Mouse (Mus musculus): ENCODE results near the gene Tnnt3. TPM values are rescaled to one million over a fixed set of nuclear protein-coding genes. Genes with fewer than 3 reads are reported as not detected.
A peak's percentile ranks its signal among the peaks of the same experiment; 100 is the strongest.

Gene Tnnt3
- polyA plus RNA-seq, 1 experiment from 2014 or later = 1.5 TPM

DNA sequence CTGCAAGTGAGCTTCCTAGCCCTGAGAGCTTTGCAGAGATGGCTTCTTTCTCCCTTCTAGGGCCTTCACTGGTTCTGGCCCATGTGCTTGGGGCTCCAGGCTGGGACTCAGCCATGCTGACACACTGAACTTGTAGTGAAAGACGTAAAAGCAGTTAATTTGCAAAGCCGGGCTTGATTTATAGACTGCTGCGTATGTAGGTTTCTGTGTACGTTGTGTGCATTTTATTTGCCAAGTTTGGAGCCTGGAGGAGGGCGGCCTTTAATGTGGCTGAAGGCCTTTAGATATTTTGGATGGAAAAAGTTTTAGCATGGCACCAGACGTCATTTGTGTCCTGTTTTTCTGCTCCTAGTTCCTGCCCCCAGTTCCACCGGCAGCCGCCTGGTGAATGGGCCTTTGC is 41.2 kb downstream of the Tnnt3 start:
- Histone ChIP-seq H3K4me2 (replicated peaks; ENCODE audit: low read depth, low read length) (no peak overlapping the region), H3K36me3 (ENCODE audit: insufficient read depth, low read length) (no peaks in the 10 kb centered on the region), H3K4me3 (ENCODE audit: low read depth, low read length) (no peak overlapping the region), H3K9ac (replicated peaks; ENCODE audit: low read depth) (no peak overlapping the region), H3K4me1 (ENCODE audit: insufficient read depth, low read depth, low read length) (0 out of 2 replicates have a peak, but pooled peaks cover 4% of the 10 kb centered on the region), H3K27me3 (replicated peaks; ENCODE audit: insufficient read depth, low read length) (no peaks in the 10 kb centered on the region), H3K27ac (ENCODE audit: low read length) (no peak overlapping the region), H3K9me3 (ENCODE audit: low read length) (no peaks in the 10 kb centered on the region)
- ATAC-seq (no peak), DNase-seq (ENCODE audit: low spot score) (no peak)
- 55% methylated on average over 8 of the region's 8 CpGs for WGBS
- no peak for TF ChIP-seq CTCF (IDR thresholded peaks at IDR 0.05)
- no peak for TF ChIP-seq EP300 (IDR thresholded peaks at IDR 0.05)

DNA sequence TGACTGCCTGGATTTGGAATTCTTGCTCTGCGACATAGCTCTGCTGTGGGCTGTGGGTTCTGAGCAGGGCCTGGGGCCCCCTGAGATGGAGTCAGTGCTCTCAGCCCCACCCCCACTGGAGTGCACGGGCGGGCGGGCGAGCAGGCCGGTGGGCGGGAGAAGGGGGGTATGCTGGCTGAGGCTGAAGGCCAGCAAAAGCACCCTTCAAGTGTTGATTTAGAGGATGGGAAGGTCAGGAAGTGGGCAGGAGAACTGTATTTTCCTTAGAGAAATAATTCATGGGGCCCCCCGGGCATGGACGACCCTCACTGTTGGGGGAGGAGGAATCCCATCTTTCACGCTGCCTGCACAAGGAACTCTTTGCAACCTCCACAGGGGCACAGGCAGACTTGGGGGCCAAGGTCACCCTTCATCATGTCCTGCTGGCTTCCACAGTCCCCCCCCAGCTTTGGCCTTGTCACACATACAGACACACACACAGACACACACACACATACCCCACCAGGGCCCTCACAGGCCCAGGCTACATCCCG is 44.2 kb downstream of the Tnnt3 start:
- H3K4me2 ChIP-seq (replicated peaks; ENCODE audit: low read depth, low read length) = no peak overlapping the region
- ATAC-seq (no peak), DNase-seq (ENCODE audit: low spot score) (no peak)
- TF ChIP-seq CTCF (IDR thresholded peaks at IDR 0.05) (no peak), EP300 (IDR thresholded peaks at IDR 0.05) (no peak)
- 33% methylated on average over 11 of the region's 11 CpGs for WGBS
- H3K27ac ChIP-seq (ENCODE audit: low read length) = no peak overlapping the region
- H3K4me3 ChIP-seq (ENCODE audit: low read depth, low read length) = no peak overlapping the region
- H3K9ac ChIP-seq (replicated peaks; ENCODE audit: low read depth) = no peak overlapping the region
- no peaks in the 10 kb centered on the region for H3K27me3 ChIP-seq (replicated peaks; ENCODE audit: insufficient read depth, low read length)
- 0 out of 2 replicates have a peak, but pooled peaks cover 4% of the 10 kb centered on the region for H3K4me1 ChIP-seq (ENCODE audit: insufficient read depth, low read depth, low read length)
- no peaks in the 10 kb centered on the region for H3K9me3 ChIP-seq (ENCODE audit: low read length)
- H3K36me3 ChIP-seq (ENCODE audit: insufficient read depth, low read length) = no peaks in the 10 kb centered on the region

DNA sequence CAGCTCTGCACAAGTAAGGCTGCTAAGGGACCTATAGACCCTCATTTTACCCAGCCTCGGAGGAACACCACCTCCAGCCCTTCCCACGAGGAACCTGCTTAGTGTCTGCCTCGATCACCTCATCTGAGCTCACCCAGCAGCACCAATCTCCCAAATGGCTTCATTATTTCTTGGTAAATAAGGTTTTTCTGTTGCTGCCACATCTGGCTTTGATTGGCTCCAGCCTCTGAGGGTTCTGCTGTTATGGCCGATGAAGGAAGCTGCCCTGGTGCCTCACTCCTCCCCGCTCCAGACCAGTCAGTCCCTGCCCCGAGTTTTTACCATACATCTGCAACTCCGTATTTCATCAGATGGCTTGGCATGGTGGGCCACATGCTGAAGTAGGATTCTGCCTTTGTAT is 47.3 kb downstream of the Tnnt3 start:
- DNase-seq (ENCODE audit: low spot score) (no peak), ATAC-seq (no peak)
- TF ChIP-seq CTCF (IDR thresholded peaks at IDR 0.05) (no peak), EP300 (IDR thresholded peaks at IDR 0.05) (no peak)
- Histone ChIP-seq H3K36me3 (ENCODE audit: insufficient read depth, low read length) (no peaks in the 10 kb centered on the region), H3K9ac (replicated peaks; ENCODE audit: low read depth) (no peak overlapping the region), H3K4me2 (replicated peaks; ENCODE audit: low read depth, low read length) (no peak overlapping the region), H3K9me3 (ENCODE audit: low read length) (no peaks in the 10 kb centered on the region), H3K4me3 (ENCODE audit: low read depth, low read length) (no peak overlapping the region), H3K4me1 (ENCODE audit: insufficient read depth, low read depth, low read length) (0 out of 2 replicates have a peak, but pooled peaks cover 4% of the 10 kb centered on the region), H3K27me3 (replicated peaks; ENCODE audit: insufficient read depth, low read length) (no peaks in the 10 kb centered on the region), H3K27ac (ENCODE audit: low read length) (no peak overlapping the region)
- WGBS = 82% methylated on average over 7 of the region's 7 CpGs

DNA sequence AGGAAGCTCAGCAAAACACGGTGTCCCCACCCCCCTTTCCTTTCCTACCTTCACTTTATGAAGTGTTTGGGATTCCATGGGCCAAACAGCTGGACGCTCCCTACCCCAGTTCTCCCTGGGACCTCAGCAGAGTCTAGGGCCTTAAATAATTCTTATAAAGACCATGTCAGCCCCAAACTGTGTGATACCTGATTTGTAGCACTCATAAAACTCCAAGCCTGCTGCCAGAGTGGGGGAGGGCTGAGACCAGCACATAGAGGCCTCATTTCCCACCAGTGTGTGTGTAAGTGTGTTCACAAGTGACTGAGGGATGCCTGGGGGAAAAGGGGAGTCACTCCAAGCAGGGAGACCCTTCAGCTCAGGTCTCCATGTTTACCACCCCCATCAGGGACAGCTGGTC is 49.2 kb downstream of the Tnnt3 start:
- Histone ChIP-seq H3K4me1 (ENCODE audit: insufficient read depth, low read depth, low read length) (peaks cover 1% of the 10 kb centered on the region; the same call in 1 of the 2 replicates), H3K27me3 (replicated peaks; ENCODE audit: insufficient read depth, low read length) (no peaks in the 10 kb centered on the region), H3K36me3 (ENCODE audit: insufficient read depth, low read length) (no peaks in the 10 kb centered on the region), H3K9me3 (ENCODE audit: low read length) (no peaks in the 10 kb centered on the region), H3K4me3 (ENCODE audit: low read depth, low read length) (no peak overlapping the region), H3K9ac (replicated peaks; ENCODE audit: low read depth) (no peak overlapping the region), H3K27ac (ENCODE audit: low read length) (no peak overlapping the region), H3K4me2 (replicated peaks; ENCODE audit: low read depth, low read length) (no peak overlapping the region)
- no peak for DNase-seq (ENCODE audit: low spot score)
- ATAC-seq = no peak
- TF ChIP-seq CTCF (IDR thresholded peaks at IDR 0.05) (no peak), EP300 (IDR thresholded peaks at IDR 0.05) (no peak)
- WGBS = 18% methylated on average over 2 of the region's 2 CpGs

DNA sequence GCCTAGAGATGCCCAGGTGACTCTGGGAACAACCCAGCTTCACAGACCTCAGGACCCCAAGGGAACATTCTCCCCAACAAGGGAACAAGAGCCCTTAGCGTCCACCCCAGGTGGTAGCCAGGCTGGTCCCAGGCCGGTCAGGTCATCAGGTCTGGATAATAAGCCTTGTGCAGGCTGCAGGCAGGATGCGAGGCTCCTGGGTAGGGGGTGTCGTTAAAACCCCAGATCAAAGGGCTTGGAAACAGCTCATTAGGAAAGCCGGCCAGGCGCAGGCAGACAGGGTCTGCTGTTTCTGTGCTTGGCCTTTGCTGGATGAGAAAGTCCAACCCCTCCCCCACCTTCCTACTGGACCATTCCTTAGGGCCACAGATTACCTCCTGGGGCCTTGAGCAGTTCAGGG is 50.1 kb downstream of the Tnnt3 start:
- H3K4me1 ChIP-seq (ENCODE audit: insufficient read depth, low read depth, low read length) = peaks cover 4% of the 10 kb centered on the region; the same call in 1 of the 2 replicates
- H3K9ac ChIP-seq (replicated peaks; ENCODE audit: low read depth) = no peak overlapping the region
- TF ChIP-seq EP300 (IDR thresholded peaks at IDR 0.05) (no peak), CTCF (IDR thresholded peaks at IDR 0.05) (no peak)
- no peaks in the 10 kb centered on the region for H3K27me3 ChIP-seq (replicated peaks; ENCODE audit: insufficient read depth, low read length)
- H3K4me2 ChIP-seq (replicated peaks; ENCODE audit: low read depth, low read length) = no peak overlapping the region
- 78% methylated on average over 6 of the region's 6 CpGs for WGBS
- ATAC-seq = no peak
- H3K36me3 ChIP-seq (ENCODE audit: insufficient read depth, low read length) = no peaks in the 10 kb centered on the region
- no peak for DNase-seq (ENCODE audit: low spot score)
- no peak overlapping the region for H3K4me3 ChIP-seq (ENCODE audit: low read depth, low read length)
- H3K27ac ChIP-seq (ENCODE audit: low read length) = no peak overlapping the region
- H3K9me3 ChIP-seq (ENCODE audit: low read length) = no peaks in the 10 kb centered on the region

DNA sequence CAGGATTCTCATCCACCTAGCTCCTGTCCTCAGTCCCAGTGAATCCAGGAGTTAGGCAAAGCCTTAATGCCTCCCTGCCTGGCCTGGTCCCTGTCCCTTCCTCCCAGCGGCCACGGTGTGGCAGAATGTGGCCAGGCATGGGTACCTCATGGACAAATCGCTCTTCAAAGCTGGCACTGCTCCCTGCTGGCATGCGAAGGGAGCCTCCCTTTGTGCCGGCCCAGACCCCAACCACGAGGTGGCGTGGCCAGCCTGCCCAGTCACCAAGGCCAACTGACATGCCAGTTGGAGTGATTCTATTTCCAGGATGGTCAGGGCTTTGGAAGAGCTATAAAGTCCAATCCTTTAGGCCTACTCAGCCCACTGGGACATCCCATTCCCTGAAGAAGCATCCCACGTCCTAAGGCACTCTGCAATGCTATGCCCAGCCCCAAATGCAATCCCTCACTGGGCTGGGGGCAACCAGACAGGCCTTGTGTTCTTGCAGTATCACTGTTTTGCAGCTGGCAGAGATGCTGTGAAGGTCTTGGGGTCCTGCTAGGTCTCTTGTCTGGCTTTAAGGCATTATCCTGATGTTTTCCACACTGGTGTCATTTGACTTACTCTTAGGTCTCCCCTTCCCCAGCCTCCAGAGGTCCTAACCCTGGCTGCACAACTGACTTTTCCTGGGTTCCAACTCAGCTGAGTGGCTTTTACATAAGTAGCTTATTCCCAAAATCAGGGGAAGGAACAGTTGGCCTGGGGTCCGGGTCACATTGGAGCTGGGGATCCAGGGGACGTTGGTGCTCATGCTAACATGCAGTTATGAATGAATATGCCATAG is 51.5 kb downstream of the Tnnt3 start:
- 73% methylated on average over 10 of the region's 10 CpGs for WGBS
- peak; percentile 40; the same call in 1 of the 2 replicates for ATAC-seq

More for the DNA sequence above, 51.5 kb downstream of the Tnnt3 start:
- no peak overlapping the region for H3K4me3 ChIP-seq (ENCODE audit: low read depth, low read length)
- H3K9me3 ChIP-seq (ENCODE audit: low read length) = no peaks in the 10 kb centered on the region
- no peak overlapping the region for H3K27ac ChIP-seq (ENCODE audit: low read length)
- no peak overlapping the region for H3K9ac ChIP-seq (replicated peaks; ENCODE audit: low read depth)
- H3K4me1 ChIP-seq (ENCODE audit: insufficient read depth, low read depth, low read length) = peaks cover 9% of the 10 kb centered on the region; the same call in 1 of the 2 replicates
- DNase-seq (ENCODE audit: low spot score) = no peak
- no peaks in the 10 kb centered on the region for H3K36me3 ChIP-seq (ENCODE audit: insufficient read depth, low read length)
- H3K4me2 ChIP-seq (replicated peaks; ENCODE audit: low read depth, low read length) = no peak overlapping the region
- H3K27me3 ChIP-seq (replicated peaks; ENCODE audit: insufficient read depth, low read length) = no peaks in the 10 kb centered on the region
- TF ChIP-seq EP300 (IDR thresholded peaks at IDR 0.05) (no peak), CTCF (IDR thresholded peaks at IDR 0.05) (peak; percentile 68)
